Mouse (Mus musculus) C2C12 (cell line): ENCODE measurements at regions not wholly inside any gene's neighbourhood (a gene's known extent, or its start where the extent isn't known, plus 50 kb on each side); places are given as distances from the start of the nearest gene placed in this dataset.

Source experiments
- CEBPB ChIP-seq: IDR thresholded peaks from one replicate; pipeline ENCODE4 v1.6.1; 2011; ENCODE audit warnings: low read depth, mild to moderate bottlenecking, control low read depth, moderate library complexity
- CTCF ChIP-seq: IDR thresholded peaks from one replicate; pipeline ENCODE4 v1.5.1; 2011; ENCODE audit not compliant: control insufficient read depth, insufficient read depth, insufficient read length
- FOSL1 ChIP-seq: IDR thresholded peaks from one replicate; pipeline ENCODE4 v1.8.0; 2011; ENCODE audit warnings: mild to moderate bottlenecking, low read length; ENCODE audit not compliant: poor library complexity, insufficient read depth, severe bottlenecking
- MAX ChIP-seq: IDR thresholded peaks from one replicate; pipeline ENCODE4 v1.6.1; 2011; ENCODE audit warnings: mild to moderate bottlenecking, control low read depth
- MYOD1 ChIP-seq: IDR thresholded peaks from one replicate; pipeline ENCODE4 v1.6.1; 2011; ENCODE audit warnings: low read depth; ENCODE audit not compliant: control insufficient read depth, insufficient read length
- MYOG ChIP-seq: IDR thresholded peaks from one replicate; pipeline ENCODE4 v1.6.1; 2011; ENCODE audit not compliant: control insufficient read depth, insufficient read length; ENCODE audit errors: extremely low read depth
- USF1 ChIP-seq: IDR thresholded peaks from one replicate; pipeline ENCODE4 v1.6.1; 2011; ENCODE audit warnings: low read depth, mild to moderate bottlenecking, control low read depth, moderate library complexity

GRCm38 (mm10) chr10:97282841-97283496 lies 196.4 kb upstream of the Dcn start:
- TF ChIP-seq CTCF, result no peak
- no peak for TF ChIP-seq MYOD1
- no peak for TF ChIP-seq MYOG
- no peak for TF ChIP-seq MAX
- TF ChIP-seq FOSL1, result no peak
- TF ChIP-seq CEBPB, result no peak
- TF ChIP-seq USF1, result no peak
